Mouse (Mus musculus): ENCODE data around the gene Ttll7. TPM values are rescaled to one million over a fixed set of nuclear protein-coding genes. Genes with fewer than 3 reads are reported as not detected.
A peak's percentile ranks its signal among the peaks of the same experiment; 100 is the strongest.

Gene Ttll7
- polyA plus RNA-seq, 2 experiments from 2014 or later = not detected

GRCm38 (mm10) chr3:146914798-146915197, 62.6 kb downstream of the Ttll7 start:
- peak; percentile 86 for ATAC-seq

- no peak for ATAC-seq
These were observed 65.7 kb downstream of the Ttll7 start for GRCm38 (mm10) chr3:146917891-146918290.

- ATAC-seq = no peak
These were observed 66.2 kb downstream of the Ttll7 start for GRCm38 (mm10) chr3:146918323-146918722.

GRCm38 (mm10) chr3:146927311-146928015, 75.3 kb downstream of the Ttll7 start:
- no peak for ATAC-seq

- no peak for ATAC-seq
These were observed 76.0 kb downstream of the Ttll7 start for GRCm38 (mm10) chr3:146928141-146928540.

GRCm38 (mm10) chr3:146929011-146929410, 76.8 kb downstream of the Ttll7 start:
- ATAC-seq = no peak

GRCm38 (mm10) chr3:146931190-146931589, 79.0 kb downstream of the Ttll7 start:
- no peak for ATAC-seq

GRCm38 (mm10) chr3:146932506-146932905, 80.3 kb downstream of the Ttll7 start:
- ATAC-seq = no peak

GRCm38 (mm10) chr3:146936888-146937287, 84.7 kb downstream of the Ttll7 start:
- no peak for ATAC-seq

- ATAC-seq = no peak
These were observed 87.5 kb downstream of the Ttll7 start for GRCm38 (mm10) chr3:146939391-146940250.

- no peak for ATAC-seq
These were observed 90.9 kb downstream of the Ttll7 start for GRCm38 (mm10) chr3:146943101-146943500.

- no peak for ATAC-seq
These were observed 93.2 kb downstream of the Ttll7 start for GRCm38 (mm10) chr3:146945342-146945741.

GRCm38 (mm10) chr3:146945887-146946286, 93.7 kb downstream of the Ttll7 start:
- ATAC-seq = peak; percentile 93

GRCm38 (mm10) chr3:146946641-146947040, 94.5 kb downstream of the Ttll7 start:
- ATAC-seq = no peak

- no peak for ATAC-seq
These were observed 104.6 kb downstream of the Ttll7 start for GRCm38 (mm10) chr3:146956792-146957191.

GRCm38 (mm10) chr3:146962838-146963237, 110.7 kb downstream of the Ttll7 start:
- ATAC-seq = no peak

- no peak for ATAC-seq
These were observed 112.2 kb downstream of the Ttll7 start for GRCm38 (mm10) chr3:146964384-146964783.

- no peak for ATAC-seq
These were observed 115.1 kb downstream of the Ttll7 start for GRCm38 (mm10) chr3:146967242-146967641.

- no peak for ATAC-seq
These were observed 115.7 kb downstream of the Ttll7 start for GRCm38 (mm10) chr3:146967834-146968233.

- ATAC-seq = no peak
These were observed 126.1 kb downstream of the Ttll7 start for GRCm38 (mm10) chr3:146978272-146978671.

GRCm38 (mm10) chr3:146993834-146994669, 141.9 kb downstream of the Ttll7 start:
- ATAC-seq = no peak

GRCm38 (mm10) chr3:146994670-146995415, 142.7 kb downstream of the Ttll7 start:
- no peak for ATAC-seq

Data from CD4-positive, CD25-positive, alpha-beta regulatory T cell, adult 4 months (primary cell).